Mouse (Mus musculus) kidney, adult 11 months (tissue): Measurements from ENCODE around the gene Bcas3.
"Not testable (repeated sequence)": the region's sequence is repeated elsewhere in the genome, so short reads cannot be mapped to it uniquely, and the experiment has no call there.

Experiments used
- DNase-seq: peaks from one replicate; pipeline ENCODE4 v3.0.0; 2022

Gene Bcas3

DNA sequence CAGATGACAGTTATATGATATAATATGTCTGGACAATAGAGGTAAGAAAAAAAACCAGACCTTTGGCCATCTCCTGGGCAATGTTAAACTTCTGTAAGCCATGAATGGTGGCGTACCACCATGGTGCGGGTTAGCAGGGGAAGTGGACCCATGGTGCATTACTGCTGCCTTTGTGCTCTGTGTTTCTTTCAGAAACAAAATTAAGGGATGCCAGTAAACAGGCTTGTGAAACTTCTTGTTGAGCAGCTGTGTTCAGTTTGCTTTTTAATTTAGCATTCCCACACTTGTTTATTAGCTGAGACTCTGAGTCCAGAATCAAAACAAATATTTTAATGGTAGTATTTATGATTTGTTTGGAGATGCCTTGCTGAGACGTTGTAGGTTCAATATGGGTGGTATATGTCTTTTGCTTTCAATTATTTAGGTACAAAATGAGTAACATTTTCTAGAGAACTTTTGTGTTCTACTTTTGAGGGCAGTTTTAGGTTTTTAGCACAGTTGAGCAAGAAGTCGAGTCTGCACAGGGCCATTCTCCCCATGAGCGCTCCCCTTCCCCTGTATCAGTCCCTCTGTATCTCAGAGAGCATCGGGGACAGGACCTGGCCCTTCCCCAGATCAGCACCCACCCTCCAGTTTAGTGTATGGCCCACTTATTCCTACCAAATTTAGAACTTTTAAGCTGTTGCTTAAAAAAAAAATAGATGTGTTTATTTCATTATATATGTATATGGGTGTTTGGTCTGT, 132.4 kb downstream of the Bcas3 start:
- no peak for DNase-seq

DNA sequence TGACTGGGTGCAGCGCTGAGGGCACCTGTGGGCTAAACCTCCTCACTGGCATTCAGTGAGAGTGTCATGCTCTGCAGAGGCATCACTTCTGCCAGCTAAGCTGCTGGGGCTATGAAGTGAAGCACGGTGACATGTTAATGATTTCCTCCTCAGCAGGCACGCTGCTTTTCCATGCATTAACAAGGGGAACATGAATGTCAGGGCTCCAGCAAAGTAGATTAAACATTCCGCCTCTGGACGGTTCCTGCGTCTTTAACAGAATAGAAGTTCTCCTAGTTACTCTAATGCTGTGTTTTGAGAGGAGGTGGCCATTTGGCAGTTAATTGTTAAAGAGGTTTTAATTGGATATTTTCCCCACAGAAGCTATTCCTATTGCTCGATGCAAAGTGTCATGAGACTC, 134.5 kb downstream of the Bcas3 start:
- peak; percentile 6 for DNase-seq

DNA sequence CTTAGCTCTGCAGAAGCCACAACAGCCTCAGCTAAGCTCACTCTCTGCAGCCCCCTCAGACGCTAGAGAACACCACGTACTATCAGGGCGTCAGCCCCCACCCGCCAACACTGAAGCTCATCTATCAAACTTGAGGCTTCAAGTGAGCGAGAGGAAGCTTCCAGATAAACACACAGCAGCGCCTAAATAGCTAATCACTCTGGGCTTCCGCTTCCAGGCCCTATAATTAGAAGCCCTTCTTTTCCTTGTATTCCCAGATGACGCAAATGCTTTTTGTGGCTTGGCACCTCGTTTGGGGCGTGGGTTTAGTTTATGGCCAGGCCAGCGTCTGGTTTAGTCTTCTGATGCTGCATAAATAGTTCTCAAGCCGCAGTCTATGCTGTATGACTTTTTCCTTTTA, 139.3 kb downstream of the Bcas3 start:
- peak; percentile 75 for DNase-seq

DNA sequence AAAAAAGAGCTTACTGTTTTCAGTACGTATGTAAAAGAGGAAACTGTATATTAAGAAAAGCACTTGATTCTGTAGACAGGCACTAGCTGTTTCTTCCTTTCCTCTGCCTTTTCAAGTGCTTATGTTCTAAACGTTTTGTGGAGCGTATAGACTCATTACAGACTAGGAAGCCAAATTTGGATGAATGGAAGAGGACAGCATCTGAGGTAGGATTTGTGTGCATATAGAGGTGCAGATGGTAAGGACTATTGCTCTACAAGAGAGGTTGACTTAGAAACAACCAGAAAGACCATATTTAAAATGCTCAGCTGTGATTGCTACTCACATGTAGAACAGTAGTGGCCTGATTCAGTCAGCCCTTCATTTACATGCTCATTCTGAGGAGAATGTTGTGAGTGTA, 139.7 kb downstream of the Bcas3 start:
- no peak for DNase-seq

DNA sequence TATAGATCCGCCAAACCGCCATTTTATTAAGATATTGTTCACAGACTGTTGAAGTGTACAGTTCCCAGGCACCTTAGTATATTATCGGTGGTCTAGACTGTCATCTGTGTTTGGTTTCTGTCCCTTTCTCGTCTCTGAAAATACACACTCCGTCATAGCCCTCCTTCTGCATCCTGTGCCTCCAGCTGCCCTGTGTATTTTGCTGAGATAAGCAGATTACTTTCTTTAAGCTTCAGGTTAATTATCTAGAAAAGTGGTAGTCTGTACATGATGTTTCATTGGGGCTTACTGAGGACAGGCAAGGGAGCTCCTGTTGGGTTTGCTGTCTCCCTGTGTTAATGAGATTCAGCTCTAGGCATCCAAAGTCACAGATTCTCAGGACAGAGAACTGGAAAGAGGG, 146.6 kb downstream of the Bcas3 start:
- DNase-seq = no peak

DNA sequence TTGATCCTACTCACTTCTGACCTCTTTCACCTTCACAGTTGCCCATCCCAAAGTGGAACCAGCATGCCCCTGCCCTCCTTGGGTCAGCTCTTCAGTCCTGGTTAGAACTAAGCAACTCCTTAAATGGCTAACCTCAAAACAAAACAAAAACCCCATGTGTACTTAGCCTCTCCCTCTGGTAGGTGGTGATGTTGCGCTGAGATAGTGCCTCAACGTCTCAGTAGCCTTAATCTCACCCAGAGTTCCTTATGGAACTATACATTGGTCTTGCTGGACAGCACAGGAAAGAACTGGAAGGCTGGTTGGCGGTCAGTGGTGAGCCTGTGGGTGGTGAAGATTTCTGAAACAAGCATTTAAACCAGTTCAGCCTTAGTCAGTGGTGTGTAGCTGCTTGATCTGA, 149.1 kb downstream of the Bcas3 start:
- DNase-seq = no peak

DNA sequence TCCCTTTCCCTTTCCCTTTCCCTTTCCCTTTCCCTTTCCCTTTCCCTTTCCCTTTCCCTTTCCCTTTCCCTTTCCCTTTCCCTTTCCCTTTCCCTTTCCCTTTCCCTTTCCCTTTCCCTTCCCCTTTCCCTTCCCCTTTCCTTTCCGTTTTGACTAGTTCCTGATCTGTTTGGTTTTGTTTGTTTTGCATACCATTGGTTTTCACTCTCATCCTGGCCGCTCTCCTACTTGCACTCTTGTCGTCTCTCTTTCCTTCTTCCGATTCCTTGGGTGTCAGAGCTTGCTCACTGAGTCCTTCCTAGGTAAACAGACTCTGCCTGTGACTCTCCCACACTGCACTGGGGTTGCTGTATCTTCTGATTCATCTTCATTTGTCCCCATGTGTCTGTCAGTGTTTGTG, 151.8 kb downstream of the Bcas3 start:
- not testable (repeated sequence) for DNase-seq

DNA sequence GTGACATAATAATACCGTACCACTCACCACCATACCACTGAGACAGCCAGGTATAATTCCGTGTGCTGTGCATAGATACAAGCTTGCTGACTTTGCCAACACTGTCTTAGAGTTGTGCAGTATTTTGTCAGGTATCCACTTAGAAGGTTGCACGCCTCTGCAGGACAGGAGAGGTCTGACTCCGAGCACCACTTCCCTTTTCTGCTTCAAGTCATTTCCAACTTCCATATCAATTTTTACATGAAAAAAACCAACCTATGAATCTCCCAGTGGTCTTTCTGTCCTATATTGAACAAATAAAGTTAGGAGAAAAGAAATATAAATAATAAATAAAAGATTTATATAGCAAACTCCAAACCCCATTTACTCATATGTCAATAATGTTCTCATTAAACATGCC, 152.8 kb downstream of the Bcas3 start:
- DNase-seq = no peak

DNA sequence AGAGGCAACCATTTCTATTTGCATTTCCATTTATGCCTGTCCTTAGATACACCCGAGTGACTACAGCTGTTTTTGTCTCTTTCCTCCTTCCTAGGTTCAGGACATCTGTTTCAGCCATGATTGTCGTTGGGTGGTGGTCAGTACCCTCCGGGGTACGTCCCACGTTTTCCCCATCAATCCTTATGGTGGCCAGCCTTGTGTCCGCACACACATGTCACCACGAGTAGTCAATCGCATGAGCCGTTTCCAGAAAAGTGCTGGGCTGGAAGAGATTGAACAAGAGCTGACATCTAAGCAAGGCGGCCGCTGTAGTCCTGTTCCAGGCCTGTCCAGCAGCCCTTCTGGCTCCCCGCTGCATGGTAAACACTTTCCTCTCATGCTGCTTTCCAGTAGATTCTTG, 156.4 kb downstream of the Bcas3 start:
- DNase-seq = no peak

DNA sequence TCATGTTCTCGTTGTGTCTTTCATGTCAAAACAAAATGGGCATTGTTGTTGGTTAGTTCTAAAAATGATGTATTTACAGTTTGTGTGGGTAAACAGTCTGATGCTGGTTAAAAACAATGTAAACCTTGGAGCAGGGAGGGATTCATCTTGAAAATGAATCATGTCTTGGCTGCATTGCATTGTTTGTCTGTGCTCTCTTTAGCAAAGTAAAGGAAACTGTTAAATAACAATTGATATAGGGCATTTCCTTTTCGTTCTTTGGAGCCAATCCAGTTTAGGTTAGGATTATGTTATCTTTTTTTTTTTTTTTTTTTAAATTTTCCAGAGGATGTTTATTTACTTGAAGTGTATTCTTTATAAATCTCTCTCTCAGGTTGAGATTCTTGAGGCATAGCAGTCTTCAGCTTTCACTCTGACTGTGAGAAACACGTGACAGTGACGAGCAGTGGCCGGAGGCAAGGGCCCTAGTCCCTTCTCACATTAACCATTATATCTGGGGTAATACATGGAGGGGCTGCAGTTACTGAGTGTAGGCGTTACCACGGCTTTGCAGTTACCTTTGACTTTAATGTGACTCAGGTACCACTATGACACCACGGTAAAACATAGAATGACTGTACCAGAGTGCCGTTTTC, 158.4 kb downstream of the Bcas3 start:
- DNase-seq = no peak

DNA sequence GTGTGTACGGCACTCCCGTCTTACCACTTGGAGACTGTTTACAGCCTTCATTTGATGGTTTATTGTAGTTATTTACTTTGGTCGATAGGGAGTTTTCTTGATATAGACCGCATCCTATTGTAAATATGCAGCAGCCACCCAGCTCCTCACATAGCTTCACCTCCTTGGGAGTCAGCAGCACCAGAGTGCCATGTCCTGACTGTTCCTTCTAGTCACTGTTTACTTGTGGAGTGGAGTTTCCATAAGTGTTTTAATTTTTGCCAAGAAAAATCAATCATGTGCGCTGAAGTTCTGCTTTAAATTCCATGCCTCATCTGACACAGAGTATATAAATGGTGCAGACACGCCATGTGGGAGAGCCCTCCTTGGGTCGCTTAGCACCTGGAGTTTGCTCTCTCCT, 163.8 kb downstream of the Bcas3 start:
- no peak for DNase-seq

DNA sequence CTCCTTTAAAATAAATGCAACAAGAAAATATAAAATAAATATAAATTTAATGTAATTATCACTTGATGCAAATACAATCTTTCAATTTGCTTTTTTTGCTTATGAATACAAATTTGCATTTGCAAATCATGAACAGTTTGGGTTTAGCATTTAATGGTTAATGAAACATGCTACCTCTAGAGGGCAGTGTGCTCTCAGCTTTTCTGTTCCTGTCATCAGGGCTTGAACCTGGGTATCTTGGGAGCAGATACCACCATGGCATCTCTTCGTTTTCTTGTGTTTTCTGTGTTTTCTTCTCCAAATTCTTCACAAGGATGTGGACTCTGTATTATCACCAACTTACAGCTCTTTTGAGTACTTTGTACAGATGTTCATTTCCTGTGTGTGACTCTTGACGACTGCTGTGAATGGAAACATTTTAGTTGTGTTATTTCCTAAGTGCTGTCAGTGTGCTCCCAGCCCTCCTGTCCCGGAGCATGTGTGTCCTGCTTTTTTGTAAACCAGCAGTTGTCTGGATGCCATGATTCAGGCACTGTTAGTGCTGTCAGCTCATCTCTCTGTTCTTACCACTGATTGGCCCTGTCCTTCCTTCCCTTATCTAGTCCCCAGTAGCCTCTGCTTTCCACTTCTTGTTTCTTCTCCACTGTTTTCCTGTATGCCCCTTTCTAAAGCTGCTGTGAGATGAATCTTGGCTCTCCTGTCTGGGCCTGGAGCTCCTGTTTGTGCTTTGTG, 165.2 kb downstream of the Bcas3 start:
- no peak for DNase-seq

DNA sequence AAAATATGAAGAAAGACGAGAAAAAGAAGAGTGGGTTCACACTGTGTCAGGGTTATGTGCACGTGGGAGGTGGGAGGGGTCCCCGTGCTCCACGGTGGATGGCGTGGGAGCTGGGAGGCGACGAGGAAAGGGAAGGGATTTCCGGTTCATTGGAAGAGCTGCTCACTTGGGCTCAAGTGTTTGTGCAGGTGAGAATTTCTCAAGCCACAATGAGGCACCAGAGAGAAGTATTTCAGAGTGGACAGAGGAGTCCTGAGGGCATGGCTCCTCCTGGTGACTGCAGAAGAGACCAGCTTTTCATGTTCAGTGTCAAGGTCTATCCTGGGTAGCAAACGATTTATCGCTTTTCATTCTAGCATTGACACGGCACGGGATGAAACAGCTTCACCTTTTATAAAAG, 167.3 kb downstream of the Bcas3 start:
- DNase-seq = no peak

DNA sequence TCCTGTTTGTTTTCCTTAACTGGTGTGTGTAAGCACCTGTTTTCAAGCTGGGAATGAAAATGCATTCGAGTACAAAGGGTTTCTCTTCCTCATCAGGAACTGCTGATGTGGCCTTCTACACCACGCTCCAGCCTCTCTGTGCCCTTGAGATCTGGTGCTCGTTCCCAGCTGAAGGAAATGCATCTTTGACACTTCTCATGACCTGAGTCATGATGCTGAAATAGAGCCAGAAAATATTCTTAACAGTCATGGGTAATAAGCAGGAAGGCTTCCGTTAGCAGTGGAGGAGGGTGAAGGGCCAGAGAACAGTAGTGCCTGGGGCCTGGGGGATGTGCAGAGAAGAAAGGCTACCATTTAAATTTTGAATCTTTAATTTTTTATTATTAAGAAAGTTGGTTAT, 168.0 kb downstream of the Bcas3 start:
- peak; percentile 37 for DNase-seq

DNA sequence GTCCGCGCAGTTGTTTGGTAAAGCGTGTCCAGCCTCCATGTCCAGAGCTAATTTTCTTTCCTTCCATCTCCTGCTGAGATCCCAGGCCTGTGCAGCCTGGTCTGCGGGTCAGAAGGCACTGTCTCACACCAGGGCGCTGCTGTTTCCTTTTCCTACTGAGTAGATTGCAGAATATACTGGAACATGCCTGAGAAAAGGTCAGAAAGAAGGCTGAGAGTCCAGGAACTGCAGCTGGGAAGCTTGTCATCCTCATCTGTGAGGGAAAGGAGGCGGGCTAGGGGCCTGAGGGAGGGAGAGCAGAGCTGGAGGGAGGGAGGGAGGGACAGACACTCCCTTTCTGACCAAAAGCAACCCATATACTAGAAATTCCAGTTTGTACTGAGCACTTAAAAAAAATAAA, 170.7 kb downstream of the Bcas3 start:
- peak; percentile 20 for DNase-seq

DNA sequence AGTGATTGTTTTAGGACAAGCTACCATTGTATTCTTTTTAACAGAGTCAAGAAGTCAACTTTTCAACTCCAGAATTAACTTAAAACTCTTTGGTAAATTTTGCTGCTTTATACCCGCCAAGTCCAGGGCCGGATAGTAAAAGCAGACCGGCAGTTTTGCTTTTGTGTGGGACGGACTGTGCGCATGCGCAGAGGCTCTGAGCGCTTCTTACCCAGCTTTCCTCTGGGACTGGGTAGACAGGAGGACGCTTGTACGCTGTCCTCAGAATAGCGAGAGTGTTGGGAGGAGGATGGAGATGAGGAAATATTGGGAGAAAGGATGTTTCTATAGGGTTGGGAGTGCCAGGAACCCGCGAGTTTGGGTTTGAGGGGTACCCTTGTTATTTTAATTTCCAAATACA, 171.2 kb downstream of the Bcas3 start:
- peak; percentile 65 for DNase-seq

DNA sequence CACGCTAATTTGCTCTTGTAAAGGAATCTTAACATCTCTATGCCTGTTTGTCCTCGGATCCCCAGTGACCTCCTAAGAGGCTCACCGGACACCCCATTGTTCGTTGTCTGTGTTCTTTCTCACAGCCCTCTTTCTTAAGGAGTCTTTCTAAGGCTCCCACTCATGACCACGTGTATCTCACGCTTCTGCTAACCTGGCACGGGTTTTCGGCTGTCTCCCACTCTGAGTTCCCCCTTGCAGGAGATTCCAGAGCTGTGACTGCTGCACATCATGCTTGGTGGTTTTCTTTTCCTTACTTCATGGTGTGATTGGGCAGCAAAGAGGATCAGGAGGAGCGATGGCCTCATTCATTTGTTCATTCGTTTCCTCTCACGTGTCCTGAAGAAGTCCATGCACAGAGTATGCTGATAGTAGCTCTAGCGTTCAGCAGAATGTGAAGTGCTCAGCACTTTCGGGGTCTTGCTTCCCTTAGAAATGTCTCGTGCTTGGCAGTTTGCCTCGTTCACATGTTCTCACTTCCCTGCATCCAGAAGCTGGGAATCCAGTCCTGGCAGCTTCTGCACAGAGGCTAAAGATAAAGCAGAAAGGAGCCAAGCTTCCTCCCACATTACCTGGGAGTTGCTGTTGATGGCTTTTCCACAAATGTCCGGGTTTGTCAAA, 172.0 kb downstream of the Bcas3 start:
- peak; percentile 77 for DNase-seq

DNA sequence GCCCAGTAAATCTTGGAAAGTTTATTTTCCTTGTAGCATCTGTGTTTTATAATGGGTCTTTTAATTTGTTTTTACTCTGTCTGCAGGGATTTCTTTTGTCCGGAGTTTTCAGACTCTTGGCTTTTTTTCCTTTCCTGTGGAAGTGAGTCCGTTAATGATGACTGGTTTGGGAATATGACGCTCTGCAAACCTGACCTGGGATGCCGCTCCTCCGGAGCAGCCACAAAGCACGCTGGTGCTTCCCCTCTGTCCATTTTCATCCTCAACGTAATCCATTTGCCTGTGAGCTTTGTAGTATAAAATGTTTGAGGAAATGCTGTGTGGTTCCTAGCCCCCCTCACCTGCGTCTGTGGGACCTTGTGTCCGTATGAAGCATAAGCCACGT, 172.5 kb downstream of the Bcas3 start:
- no peak for DNase-seq

DNA sequence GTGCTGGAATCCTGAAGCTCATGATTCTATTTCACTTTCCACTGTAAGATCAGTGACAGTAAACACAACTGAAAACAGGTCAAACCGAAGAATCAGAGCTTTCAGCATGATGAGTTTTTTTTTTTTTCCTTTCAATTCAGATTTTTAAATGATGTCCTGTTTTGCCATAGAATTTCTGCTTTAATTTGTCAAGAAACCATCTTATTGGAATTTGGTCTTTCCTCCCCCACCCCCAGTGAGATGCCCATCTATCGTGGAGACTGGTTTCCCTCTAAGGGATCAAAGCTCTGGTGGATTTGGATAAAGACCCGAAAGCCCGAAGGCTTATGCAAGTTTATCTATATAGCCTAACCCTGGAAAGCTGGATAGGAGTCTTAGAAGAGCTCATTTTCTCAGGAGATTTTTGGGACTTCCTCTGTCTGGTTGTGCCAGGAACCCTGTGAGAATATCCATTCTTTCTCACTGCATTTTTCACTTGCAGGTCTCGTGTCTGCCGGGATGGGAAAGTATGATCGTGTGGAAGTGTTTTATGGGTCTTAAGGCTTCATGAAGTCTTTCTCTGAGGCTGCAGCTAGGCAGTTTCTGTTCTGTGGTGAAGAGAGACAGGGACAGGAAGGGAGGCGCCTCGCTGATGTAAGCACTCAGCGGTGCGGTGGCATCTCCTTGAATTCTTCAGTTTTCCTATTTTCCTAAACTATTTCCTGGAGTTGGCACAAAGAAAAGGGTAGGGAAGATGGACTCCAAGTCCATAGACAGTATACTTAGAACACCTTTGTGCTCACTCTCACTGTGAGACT, 173.2 kb downstream of the Bcas3 start:
- no peak for DNase-seq

DNA sequence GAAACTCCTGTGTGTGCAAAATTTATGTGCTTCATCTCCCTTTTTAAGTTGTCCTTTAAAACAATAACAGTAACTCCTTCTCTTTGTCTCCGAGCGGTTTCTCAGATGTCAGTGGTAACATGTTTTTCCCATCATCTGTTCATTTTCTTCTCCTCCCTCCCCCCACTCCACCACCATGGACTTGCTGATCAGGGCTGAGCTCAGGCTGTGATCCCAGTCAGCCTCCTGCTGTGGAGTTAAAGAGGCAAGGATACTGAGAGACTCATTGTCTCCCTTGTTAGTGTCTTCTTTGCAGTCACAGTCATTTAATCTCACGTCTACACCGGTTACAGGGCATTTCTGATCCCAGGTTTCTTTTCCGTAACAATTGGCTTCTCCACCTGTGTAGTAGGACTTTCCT, 174.3 kb downstream of the Bcas3 start:
- no peak for DNase-seq

DNA sequence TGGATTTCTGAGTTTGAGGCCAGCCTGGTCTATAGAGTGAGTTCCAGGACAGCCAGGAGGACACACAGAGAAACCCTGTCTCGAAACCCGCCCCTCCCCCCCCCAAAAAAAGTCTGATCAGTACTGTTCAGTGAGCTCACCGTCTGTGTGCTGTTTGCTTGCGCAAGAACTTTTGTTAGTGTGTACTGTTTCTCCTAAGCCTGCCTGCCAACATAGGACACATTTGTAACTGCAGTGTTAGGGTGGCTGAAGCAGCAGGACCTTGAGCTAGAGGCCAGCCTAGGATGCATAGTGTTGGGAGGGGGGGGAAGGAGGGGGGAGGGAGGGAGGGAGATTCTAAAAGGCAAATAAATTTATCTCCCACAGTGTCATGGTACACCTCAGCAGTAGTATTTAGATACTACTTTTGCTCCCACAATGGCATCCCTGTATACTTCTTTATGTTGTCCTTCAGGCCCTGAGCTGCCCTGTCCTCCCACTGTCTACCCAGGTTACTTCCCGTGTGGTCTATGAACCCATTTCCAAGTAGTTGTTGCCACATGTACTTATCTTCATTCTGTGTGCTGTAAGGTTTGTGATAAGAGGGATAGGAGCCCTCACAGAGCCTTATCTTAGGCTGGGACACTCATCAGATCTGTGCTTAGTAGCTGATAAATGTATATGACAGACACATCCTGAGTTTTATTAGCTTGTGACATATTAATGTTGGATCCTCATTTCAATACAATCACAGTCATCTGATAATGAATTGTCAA, 176.7 kb downstream of the Bcas3 start:
- no peak for DNase-seq

DNA sequence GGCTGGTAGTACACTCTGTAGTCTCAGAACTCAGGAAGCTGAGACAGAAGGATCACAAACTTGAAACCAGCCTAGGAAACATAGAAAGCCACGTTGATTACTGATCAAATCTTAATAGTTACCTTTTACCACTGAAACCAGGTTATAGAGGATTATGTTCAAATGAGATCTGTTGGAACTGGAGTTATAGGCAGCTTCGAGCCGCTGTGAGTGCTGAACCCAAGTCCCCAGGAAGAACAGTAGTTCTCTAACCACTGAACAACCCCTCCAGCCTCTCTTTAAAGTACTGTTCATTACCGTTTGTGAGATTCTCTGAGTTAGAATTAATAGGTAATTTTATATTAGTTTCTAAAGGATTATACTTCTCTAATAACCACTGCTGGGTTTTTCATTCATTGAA, 188.0 kb downstream of the Bcas3 start:
- no peak for DNase-seq
